Mouse (Mus musculus): ENCODE data around the gene Ppfia1.

- TF ChIP-seq CTCF (IDR thresholded peaks at IDR 0.05; ENCODE audit: control insufficient read depth, insufficient read depth, insufficient replicate concordance, low read depth, low read length) (no peak), POLR2A (IDR thresholded peaks at IDR 0.05; ENCODE audit: control insufficient read depth, low read depth, low read length) (no peak)
Measured at GRCm38 (mm10) chr7:144545231-144545630, 8.3 kb downstream of the Ppfia1 start.
